Mouse (Mus musculus) ES-E14 (cell line): ENCODE data around the gene Lmx1a. TPM values are rescaled to one million over a fixed set of nuclear protein-coding genes. Genes with fewer than 3 reads are reported as not detected.
A peak's percentile ranks its signal among the peaks of the same experiment; 100 is the strongest.

ENCODE experiments used
- DNase-seq: peaks from one replicate; pipeline ENCODE4 v3.0.0-alpha.2; 2013; ENCODE audit warnings: low read depth, low spot score
- H3K27ac ChIP-seq: 2 replicates; pipeline ENCODE4 v1.5.1; 2012; ENCODE audit warnings: low read depth, mild to moderate bottlenecking, low read length, moderate library complexity, mixed read lengths; ENCODE audit not compliant: poor library complexity, insufficient read depth, severe bottlenecking
- H3K36me3 ChIP-seq: 2 replicates; pipeline ENCODE4 v1.6.1; 2012; ENCODE audit warnings: mild to moderate bottlenecking, low read length, moderate library complexity, mixed read lengths; ENCODE audit not compliant: control insufficient read depth, poor library complexity, insufficient read depth, severe bottlenecking
- H3K4me1 ChIP-seq, 2 experiments: fragments of 150-350 bp in 1 of 2; sonication (generic) in 1 of 2; 2 replicates each; pipeline ENCODE4 v1.6.1; 2012; ENCODE audit warnings: low read length in 2 of 2, mild to moderate bottlenecking in 1 of 2, mixed read lengths in 1 of 2; ENCODE audit not compliant: control insufficient read depth in 2 of 2, insufficient read depth in 2 of 2, poor library complexity in 1 of 2
- H3K4me3 ChIP-seq, 2 experiments: fragments of 150-350 bp in 1 of 2; sonication (generic) in 1 of 2; 2 replicates each; pipeline ENCODE4 v1.5.1; 2012; ENCODE audit warnings: low read length in 2 of 2, low read depth in 1 of 2, mild to moderate bottlenecking in 1 of 2, mixed read lengths in 1 of 2; ENCODE audit not compliant: insufficient read depth in 1 of 2, poor library complexity in 1 of 2, severe bottlenecking in 1 of 2
- H3K9ac ChIP-seq: 2 replicates; pipeline ENCODE4 v1.6.1; 2012; ENCODE audit warnings: low read depth, mild to moderate bottlenecking, low read length, mixed read lengths; ENCODE audit not compliant: poor library complexity, insufficient read depth, severe bottlenecking
- H3K9me3 ChIP-seq: fragments of 150-350 bp; sonication (generic); 2 replicates; pipeline ENCODE4 v1.6.1; 2012; ENCODE audit warnings: low read depth, mild to moderate bottlenecking, low read length; ENCODE audit not compliant: control insufficient read depth, insufficient read depth
- CHD2 ChIP-seq: IDR thresholded peaks from 2 replicates; pipeline ENCODE4 v1.6.1; 2014; ENCODE audit warnings: mild to moderate bottlenecking, low read depth, low read length, inconsistent platforms
- HCFC1 ChIP-seq: IDR thresholded peaks from 2 replicates; pipeline ENCODE4 v1.6.1; 2012; ENCODE audit warnings: low read length, inconsistent platforms, borderline replicate concordance; ENCODE audit not compliant: insufficient read depth
- MAFK ChIP-seq: IDR thresholded peaks from 2 replicates; pipeline ENCODE4 v1.6.1; 2014; ENCODE audit warnings: mild to moderate bottlenecking, low read depth, low read length, inconsistent platforms; ENCODE audit not compliant: insufficient read depth
- ZC3H11A ChIP-seq: IDR thresholded peaks from 2 replicates; pipeline ENCODE4 v1.6.1; 2012; ENCODE audit warnings: low read depth, mild to moderate bottlenecking, inconsistent platforms, low read length, borderline replicate concordance
- ZNF384 ChIP-seq: IDR thresholded peaks from 2 replicates; pipeline ENCODE4 v1.6.1; 2012; ENCODE audit warnings: low read depth, low read length, inconsistent platforms
- in situ Hi-C, 2 experiments: fragments of 600-800 bp; cut with MboI; formaldehyde crosslinking; loops; one replicate each; pipeline ENCODE4 v1.15.1; 2025; ENCODE audit warnings: low sequenced_read_pairs in 2 of 2, inconsistent platforms in 1 of 2; ENCODE audit not compliant: unreplicated experiment in 2 of 2
- total RNA-seq: library from RNA; depleted of rRNA; stranded (reverse); fragments of 300-350 nt; gene quantifications from 2 replicates; pipeline ENCODE4 v1.2.3, GENCODE M21; 2012

Lmx1a gene
- total RNA-seq, 1 experiment = 1.4 TPM

- in situ Hi-C loops = no loop called here
- DNase-seq = peak; percentile 75
- H3K36me3 ChIP-seq = no peaks in the 10 kb centered on the region
- no peak overlapping the region for H3K27ac ChIP-seq
- no peak overlapping the region for H3K4me3 ChIP-seq
- no peaks in the 10 kb centered on the region for H3K9me3 ChIP-seq
- no peaks in the 10 kb centered on the region for H3K4me1 ChIP-seq
- no peak overlapping the region for H3K9ac ChIP-seq
- TF ChIP-seq CHD2 (no peak), ZC3H11A (peak; percentile 55)
Measured at GRCm38 (mm10) chr1:167669796-167670195, 19.2 kb upstream of the Lmx1a start.

- Histone ChIP-seq H3K4me3 (peak overlapping the region in 1 of 2 experiments; percentile 41; a peak in 1 of 4 replicates), H3K9ac (no peak overlapping the region), H3K4me1 (no peaks in the 10 kb centered on the region), H3K9me3 (no peaks in the 10 kb centered on the region), H3K36me3 (no peaks in the 10 kb centered on the region), H3K27ac (no peak overlapping the region)
- DNase-seq = no peak
- in situ Hi-C loops = no loop called here
- TF ChIP-seq HCFC1 (no peak), CHD2 (no peak), ZNF384 (no peak)
Measured at GRCm38 (mm10) chr1:167672433-167672987, 16.5 kb upstream of the Lmx1a start.

- Histone ChIP-seq H3K36me3 (no peaks in the 10 kb centered on the region), H3K27ac (no peak overlapping the region), H3K9ac (no peak overlapping the region; the same call in 1 of the 2 replicates), H3K9me3 (no peaks in the 10 kb centered on the region), H3K4me3 (no peak overlapping the region), H3K4me1 (no peaks in the 10 kb centered on the region)
- no peak for DNase-seq
- in situ Hi-C loops = no loop called here
- no peak for TF ChIP-seq HCFC1
- no peak for TF ChIP-seq ZC3H11A
- TF ChIP-seq CHD2 = no peak
- TF ChIP-seq ZNF384 = no peak
Measured at GRCm38 (mm10) chr1:167679061-167679460, 10.0 kb upstream of the Lmx1a start.

GRCm38 (mm10) chr1:167688001-167688346 is 1.1 kb upstream of the Lmx1a start:
- DNase-seq = no peak
- in situ Hi-C loops = no loop called here
- H3K36me3 ChIP-seq = no peaks in the 10 kb centered on the region
- TF ChIP-seq ZNF384 (no peak), CHD2 (no peak), HCFC1 (no peak), MAFK (no peak), ZC3H11A (no peak)
- no peaks in the 10 kb centered on the region for H3K9me3 ChIP-seq
- H3K9ac ChIP-seq = no peak overlapping the region
- H3K27ac ChIP-seq = no peak overlapping the region
- H3K4me1 ChIP-seq = peaks cover 0 to 4% of the 10 kb centered on the region in 2 experiments; a peak in 1 of 4 replicates
- H3K4me3 ChIP-seq = peak overlapping the region; percentile 61 to 62

- Histone ChIP-seq H3K4me3 (peak overlapping the region; percentile 61 to 62), H3K4me1 (peaks cover 0 to 4% of the 10 kb centered on the region in 2 experiments; a peak in 1 of 4 replicates), H3K9me3 (no peaks in the 10 kb centered on the region), H3K9ac (peak overlapping the region; percentile 63), H3K36me3 (no peaks in the 10 kb centered on the region), H3K27ac (no peak overlapping the region)
- in situ Hi-C loops = no loop called here
- DNase-seq = no peak
- TF ChIP-seq ZC3H11A (no peak), CHD2 (no peak), MAFK (no peak), HCFC1 (no peak), ZNF384 (no peak)
Measured at GRCm38 (mm10) chr1:167688347-167689231, 448 bp upstream of the Lmx1a start.
